Mouse (Mus musculus) heart, postnatal 36 days (tissue): ENCODE results near the gene Pbx1. TPM values are rescaled to one million over a fixed set of nuclear protein-coding genes. Genes with fewer than 3 reads are reported as not detected.
A peak's percentile ranks its signal among the peaks of the same experiment; 100 is the strongest.

Experiments
- DNase-seq, 2 experiments: peaks; one replicate each; pipeline ENCODE4 v3.0.0; 2021 to 2022
- intact Hi-C: fragments of 180-260 bp; cut with DNase I; formaldehyde crosslinking; loops from one replicate; pipeline ENCODE4 v1.15.1; 2025
- total RNA-seq, 2 experiments: library from RNA; stranded (reverse); gene quantifications; 2 replicates each; pipeline ENCODE4 v1.2.3; 2021

Pbx1 gene
- total RNA-seq, 2 experiments from 2014 or later = 47.2 to 63.0 TPM

DNA sequence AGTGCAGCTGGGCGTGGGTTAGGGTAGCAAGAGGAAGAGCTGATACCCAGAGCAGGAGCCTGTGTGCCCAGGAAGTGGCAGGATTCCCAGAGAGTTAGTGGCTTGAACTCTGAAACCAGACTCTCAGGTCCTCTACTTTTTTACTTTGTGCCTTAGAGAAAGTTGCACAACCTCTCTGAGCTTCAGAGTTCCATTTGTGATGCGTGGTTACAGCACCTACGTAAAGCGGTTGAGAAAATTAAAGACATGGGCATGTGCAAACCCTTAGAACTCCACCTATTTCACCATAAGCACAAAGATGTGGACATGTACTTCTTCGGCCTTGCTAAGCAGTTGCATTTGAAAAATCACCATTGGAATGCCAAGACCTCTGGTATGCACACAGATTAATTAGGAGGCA is 294.2 kb downstream of the Pbx1 start:
- intact Hi-C loops = no loop called here
- no peak for DNase-seq

DNA sequence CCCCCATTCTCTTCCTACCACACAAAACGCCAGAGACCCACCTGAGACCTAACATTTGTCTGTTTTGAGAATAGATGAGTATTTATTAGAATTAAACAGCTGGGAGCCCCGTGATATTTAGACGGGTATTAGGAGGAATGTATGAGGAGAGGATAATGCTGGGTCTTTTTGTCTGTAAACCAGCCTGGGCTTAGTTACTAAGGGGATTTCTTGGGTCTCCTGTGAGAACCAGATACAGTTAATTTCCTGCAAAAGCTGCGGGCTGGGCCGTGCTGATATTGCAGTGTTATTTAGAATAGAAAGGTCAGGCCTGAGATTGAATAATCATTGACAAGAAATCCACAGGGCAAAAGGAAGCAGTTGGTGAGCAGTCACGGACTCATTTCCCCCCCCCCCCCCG is 296.5 kb downstream of the Pbx1 start:
- DNase-seq = no peak
- intact Hi-C loops = no loop called here

DNA sequence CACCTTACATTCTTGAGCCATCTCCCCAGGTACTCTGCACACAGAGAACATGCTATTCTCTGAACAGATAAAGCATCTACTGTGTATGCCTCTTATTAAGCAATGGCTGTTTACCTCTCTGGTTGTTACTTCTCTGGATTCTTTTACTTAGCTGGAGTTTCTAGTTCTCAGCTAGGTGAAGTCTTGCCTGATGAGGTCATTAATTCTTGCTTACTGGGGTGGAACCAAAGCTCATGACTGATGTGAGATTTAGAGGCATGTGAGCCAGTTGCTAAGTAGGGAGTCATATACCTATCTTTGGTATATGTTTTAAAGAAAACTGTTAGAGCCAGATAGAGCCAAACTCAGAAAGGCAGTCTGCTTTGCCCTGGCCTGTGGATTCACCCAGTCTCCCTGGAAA is 298.4 kb downstream of the Pbx1 start:
- DNase-seq = no peak
- intact Hi-C loops = no loop called here

DNA sequence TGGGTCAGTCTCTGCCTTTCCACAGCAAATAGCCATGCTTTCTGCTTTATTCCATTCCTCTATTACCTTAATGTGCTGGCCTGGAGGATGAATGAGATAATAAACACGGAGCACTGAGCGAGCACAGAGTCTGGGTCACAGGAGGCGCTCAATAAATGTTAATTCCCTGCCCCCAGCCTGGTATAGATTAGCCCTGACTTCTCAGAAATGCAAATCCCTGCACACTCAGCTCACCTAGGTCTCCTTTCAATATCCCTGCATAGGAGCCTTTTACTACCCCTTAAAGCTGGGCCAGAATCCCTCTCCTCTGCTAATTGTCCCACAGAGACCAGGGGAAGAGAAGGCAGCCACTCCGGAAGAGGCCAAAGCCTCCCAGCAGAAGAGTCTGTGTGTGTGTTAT is 304.1 kb downstream of the Pbx1 start:
- no peak for DNase-seq
- intact Hi-C loops = no loop called here

DNA sequence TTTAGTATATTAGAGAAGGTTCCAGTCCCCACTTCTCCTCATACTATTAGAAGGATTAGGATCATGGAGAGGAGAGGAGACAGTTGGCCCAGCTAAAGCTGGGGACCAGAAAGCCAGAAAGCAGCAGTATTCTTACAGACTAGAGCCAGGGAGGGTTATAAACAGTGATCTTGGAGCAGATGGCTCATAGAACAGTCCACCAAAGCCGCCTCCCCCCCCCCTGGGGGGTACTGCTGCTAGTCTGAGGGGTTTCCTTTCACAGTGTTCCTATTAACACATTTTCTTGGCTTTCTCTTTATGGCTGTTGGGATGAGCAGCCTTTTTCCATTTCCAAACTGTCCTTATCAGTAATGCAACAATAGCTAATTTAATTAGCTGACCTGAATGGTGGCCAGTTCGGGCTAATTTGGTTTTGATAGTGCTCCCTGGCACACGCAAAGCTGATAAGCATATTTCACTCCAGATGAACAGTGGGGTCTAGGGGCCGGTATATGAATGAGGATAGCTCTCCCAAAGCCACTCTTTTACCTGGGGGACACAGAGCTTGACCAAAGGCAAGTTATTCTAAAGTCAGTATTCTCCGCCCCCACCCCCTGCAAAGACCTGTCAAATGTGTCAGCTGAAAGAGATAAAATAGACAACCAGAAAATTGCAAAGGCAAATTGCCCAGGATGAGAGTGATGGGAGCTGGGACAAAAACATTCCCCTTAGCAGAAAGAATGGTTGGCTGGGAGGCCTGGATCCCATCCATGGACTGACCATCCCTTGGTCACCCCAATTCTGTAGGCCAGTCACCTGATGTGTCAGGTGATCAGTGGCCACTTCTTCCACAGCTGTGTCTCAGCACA is 307.2 kb downstream of the Pbx1 start:
- no peak for DNase-seq
- intact Hi-C loops = no loop called here

DNA sequence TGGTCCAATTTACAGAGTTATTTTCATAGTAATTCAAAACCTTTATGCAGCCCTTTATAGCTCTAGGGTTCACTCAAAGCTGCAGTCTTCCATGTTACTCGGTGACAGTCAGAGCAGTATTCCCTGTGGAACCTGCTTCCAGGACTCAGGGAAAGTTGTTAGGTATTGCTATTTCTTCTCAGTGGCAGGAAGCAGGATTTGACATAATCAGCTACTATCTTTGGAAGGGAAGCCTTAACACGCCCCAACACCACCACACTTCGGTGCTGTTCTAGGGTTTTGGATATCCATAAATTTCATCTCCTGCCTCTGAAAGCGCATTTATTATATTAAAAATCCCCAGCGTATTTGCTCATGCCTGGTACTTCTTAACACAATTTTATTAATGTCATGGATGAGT is 314.0 kb downstream of the Pbx1 start:
- intact Hi-C loops = no loop called here
- DNase-seq = no peak

DNA sequence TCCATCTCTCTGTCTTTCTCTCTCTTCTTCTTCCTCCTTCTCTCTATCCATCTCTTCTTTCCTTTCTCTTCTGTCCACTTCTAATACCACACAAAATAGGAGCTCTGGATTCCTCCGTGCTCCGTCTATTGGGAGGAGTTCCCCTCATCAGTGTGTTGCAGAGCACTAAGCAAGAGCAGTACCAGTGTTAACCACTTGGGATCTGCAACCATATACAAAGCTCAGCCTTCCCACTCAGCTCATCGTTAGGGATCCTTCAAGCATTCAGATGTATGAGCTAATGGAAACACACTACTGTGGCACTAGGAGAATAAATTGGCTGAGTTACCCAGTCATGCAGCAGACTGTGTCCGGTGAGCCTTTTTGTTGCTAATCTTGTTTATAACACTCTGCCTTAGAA is 314.7 kb downstream of the Pbx1 start:
- intact Hi-C loops = no loop called here
- DNase-seq = no peak

DNA sequence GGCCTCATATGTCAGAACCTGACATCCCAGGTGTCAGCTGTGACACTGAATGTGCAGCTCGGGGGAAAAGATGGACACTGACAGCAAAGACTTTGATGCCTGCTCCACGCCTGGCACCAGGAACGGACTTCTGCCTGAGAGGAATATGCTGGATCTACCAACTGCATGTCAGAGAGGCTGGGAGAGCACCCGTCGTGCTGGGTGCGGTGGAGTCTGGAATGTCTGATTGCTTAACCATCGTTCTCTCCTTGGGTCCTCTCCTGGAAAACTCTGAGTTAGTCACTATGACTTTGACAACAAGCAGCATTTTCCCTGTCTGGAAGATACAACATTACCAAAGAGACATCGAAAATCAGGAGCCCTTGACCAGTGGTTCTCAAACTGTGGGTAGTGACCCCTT is 322.3 kb downstream of the Pbx1 start:
- intact Hi-C loops = no loop called here
- no peak for DNase-seq

DNA sequence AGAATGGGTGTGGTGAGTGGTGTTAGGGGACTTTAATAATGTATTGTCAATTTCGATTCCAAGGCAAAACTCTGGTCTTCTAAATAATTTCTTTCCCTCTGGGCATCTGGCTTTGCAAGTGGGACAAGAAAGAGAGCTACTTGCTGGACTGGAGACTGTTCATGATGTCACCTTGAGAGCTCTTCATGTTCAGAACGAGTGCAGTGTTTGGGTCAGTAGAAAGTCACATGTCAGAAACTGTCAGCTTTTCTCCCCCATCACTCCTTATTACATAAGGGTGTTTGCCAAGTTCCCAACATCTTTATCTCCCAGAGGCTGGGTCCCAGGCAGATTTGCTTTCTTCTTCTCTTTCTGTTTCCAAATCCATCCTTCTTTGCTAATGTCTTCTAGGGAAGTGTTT is 328.2 kb downstream of the Pbx1 start:
- DNase-seq = no peak
- intact Hi-C loops = no loop called here

DNA sequence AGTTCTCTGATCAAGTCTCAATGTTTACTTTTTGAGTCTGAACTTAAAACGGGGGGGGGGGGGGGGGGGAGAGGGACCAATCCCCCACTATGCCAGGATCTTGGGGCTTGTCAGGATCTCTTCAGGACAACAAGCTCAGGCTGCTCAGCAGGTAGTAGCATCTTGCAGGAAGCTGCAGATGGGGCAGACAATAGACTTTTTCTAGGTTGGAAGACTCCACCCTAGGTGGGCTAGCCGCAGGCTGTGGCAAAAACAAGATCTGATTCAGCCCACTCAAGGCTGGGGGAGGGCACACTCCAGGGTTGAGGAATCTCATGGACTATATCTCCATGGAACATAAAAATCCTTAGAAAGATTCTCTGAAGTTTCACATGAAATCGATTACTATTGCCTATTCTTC is 330.6 kb downstream of the Pbx1 start:
- intact Hi-C loops = no loop called here
- DNase-seq = no peak

DNA sequence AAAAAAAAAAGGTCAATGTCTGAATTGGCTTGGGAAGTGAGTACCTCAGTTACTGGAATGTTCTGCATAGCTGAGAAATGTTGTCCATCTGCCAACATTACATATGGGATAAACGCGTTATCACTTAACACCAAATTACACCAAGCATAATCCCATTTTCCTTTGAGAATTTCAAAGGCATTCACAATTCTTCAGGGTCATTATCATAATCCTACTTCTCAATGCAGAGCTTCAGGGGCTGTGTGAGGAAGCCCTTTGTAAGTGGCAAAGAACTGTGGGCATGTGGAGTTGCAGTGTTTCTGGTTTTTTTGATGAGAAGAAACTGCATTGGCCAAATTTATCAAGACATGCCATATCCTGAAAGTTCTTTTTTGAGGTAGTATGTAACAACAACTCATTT is 333.3 kb downstream of the Pbx1 start:
- intact Hi-C loops = loop anchor here (10.0 kb wide), 2 partner anchors 276 to 336 kb away; partner anchors contain the start of gene Pbx1
- DNase-seq = no peak

DNA sequence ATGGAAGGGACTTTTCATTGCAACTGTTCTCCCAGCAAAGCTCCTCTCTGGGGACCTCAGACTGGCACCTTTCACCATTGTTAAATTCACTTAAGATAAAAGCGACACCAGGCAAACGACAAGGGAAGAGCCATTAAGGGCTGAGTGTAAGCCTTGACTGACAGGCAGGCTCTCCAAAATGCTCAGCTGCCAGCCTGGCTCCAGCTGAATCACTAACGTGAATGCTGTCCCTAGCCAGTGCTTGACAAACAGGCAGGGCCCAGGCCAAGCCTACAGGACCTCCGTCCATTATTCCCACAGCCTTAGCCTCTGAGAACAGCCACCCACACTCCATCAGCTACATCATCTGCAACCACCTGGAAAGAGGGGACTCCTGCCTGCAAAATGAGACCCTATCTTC is 337.4 kb downstream of the Pbx1 start:
- intact Hi-C loops = loop anchor here (5.0 to 10.0 kb wide), 3 partner anchors 280 to 1253 kb away; partner anchors contain the start of gene Pbx1
- no peak for DNase-seq

DNA sequence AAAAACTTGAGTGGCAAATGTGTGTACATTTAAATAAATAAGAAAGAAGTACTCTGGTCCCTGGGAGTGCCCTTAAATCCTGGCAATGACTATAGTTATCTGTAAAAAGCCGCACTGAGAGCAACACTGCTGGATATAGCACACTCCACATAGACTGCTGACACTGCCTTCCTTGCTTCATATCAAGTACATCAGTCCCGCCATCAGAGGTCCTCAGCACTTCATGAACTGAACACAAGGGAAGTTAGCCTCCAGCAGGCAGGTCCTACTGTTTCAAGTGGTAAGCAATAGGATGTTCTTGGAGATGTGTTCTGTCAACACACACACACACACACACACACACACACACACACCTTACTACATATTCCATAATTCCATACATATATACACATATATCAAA is 339.0 kb downstream of the Pbx1 start:
- intact Hi-C loops = loop anchor here (5.0 to 10.0 kb wide), 3 partner anchors 282 to 1254 kb away; partner anchors contain the start of gene Pbx1
- DNase-seq = peak; percentile 15 to 18

DNA sequence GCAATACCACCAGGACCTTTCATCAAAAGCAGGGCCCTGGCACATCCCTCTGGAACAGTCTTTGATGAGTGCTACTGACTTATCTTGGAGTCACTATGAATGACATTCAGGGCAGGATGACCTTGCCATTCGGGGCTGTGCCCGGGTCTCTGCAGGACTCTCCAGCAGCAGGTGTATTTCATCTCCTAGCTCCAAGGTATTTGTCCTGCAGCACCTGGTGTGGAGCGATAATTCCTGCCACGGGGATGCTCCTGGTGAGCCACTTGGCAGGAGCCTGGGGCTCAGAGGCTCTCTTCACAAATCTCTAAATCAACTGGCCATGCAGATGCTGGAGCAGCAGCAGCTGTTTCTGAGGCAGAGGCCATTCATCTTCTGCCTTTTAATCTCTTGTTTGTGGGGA is 340.4 kb downstream of the Pbx1 start:
- no peak for DNase-seq
- intact Hi-C loops = loop anchor here (5.0 to 10.0 kb wide), 3 partner anchors 283 to 1256 kb away; partner anchors contain the start of gene Pbx1

DNA sequence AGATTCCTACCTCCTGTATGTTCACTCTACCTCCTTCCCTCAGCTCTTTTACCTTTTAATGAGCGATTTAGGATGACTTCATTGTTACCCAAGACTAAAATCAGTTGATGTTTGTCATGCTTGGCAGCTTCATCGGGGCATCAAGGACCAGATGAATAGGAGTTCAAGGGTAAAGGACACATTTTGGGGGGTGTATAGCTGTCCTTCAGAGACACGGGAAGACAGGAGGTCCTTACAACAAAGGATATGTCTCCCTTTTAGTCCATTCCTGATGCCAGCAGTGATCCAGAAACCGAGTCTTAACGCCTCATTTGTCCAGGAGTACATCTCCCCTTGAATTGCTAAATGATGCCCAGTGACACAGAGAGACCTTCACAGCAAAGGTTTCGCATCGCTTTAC is 343.4 kb downstream of the Pbx1 start:
- intact Hi-C loops = loop anchor here (5.0 kb wide), 1 partner anchor 1369 kb away; no protein-coding TSS in a partner anchor
- DNase-seq = no peak

DNA sequence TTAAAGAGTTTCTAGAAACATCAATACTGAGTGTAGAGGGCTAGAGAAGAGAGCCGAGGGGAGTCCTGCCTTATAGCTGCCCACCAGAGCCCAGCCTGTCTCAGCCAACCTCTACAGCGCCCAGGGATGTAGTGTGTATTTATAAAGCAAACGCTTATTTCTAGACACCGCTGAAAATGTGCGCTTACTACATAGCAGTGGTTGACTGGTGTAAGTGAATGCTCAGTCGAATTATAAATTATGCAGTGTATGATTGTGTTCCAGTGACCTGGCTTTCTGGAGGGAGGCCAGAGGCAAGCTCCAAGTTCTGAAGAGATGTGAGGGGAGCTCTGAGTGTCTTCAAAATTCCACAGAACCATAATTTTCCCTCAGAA is 352.7 kb downstream of the Pbx1 start:
- intact Hi-C loops = no loop called here
- no peak for DNase-seq

DNA sequence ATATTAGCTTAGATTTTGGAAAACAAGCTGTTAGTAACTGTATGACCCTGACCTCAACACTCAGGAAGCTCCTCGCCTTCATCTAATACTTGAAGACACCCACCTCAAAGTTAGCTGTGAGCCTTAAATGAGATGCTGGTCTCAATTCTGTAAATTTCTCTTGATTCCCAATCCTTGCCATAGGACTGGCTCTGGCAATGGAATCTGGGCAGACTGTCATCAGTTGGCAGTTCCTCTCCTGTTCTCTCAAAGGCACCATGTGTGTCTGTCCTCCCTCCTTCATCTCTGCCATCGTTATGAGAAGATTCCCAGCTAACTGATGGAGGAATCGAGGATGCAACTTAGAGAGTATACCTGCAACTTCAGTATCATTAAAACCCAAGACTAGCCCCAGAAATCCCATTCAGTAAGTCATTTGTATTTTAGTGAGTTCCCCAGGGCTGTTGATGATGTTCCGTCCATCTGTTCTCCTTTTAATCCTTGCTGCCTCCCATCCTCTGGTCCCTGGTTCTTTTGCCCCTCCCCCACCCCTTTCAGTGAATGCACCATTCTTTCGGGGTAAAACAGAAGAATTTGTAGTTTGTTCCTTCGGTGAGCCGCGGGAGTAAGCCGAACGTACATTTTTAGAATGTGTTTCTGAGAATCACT is 353.2 kb downstream of the Pbx1 start:
- no peak for DNase-seq
- intact Hi-C loops = no loop called here

DNA sequence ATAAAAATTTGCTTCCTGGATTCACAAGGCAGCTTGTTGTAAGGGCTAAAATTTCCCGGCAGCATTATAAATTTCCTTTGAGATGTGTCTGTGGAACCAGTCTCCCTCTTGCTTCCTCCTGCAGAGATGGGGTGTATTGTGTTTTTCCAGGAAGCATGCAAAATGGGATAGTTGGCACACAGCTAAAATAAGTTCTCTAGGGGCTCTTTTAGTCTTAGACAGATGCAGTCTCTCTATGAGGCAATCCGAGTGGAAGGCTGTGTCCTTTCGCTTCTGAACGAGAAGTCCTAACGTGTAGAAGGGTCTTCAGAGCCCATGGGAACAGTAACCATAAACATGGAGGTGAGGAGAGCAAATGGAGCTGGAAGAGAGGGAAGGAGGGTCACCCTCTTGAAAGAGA is 360.1 kb downstream of the Pbx1 start:
- intact Hi-C loops = no loop called here
- peak in 1 of 2 experiments; percentile 22 for DNase-seq

DNA sequence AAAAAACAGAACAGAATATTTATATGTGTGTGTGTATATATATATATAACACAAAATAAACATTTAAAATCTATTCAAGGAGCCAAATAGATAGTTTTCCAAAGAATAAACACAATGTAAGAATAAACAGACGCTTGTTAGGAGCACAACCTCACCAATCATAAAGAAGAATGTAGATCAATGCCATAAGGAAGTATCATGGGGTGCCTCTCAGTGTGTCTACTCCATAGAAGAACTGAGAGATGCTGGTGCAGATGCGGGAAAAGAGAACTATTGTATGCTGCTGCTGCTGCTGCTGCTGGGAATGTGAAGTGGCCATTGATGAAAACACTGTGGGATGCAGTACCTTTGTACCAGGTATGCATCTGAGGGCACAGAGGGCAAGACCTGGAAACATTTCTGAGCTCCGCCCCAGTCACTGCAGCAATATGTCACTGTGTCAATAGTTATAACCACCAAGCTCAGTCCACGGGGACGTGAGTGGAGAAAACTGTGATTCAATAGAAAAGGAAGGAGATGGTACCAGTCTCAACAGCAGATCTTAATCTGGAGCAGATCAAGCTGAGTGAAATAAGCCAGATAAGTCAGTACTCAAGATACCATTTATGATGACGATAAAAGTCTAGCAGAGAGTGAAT is 361.7 kb downstream of the Pbx1 start:
- DNase-seq = no peak
- intact Hi-C loops = no loop called here

DNA sequence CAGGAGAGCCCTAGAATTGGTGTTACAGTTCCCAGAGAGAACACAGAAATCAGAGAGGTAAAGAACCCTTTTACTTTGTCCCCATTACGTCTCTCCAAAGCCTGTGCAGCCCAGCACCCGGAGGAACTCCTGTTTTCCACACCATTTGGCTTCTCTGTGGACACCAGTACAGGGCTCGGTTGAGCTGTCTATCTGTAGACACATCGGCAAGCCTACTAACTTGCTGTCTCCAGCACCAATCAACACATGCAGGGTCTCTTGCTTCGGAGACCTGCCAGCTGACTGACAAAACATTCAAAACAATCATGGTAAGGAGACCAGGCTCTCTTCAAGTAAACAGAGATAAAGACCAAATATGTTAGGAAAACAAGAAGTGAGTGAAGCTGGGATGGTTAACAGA is 362.3 kb downstream of the Pbx1 start:
- no peak for DNase-seq
- intact Hi-C loops = no loop called here
